Mouse (Mus musculus) E14TG2a.4 (cell line): ENCODE data around the gene Aldh4a1.

ENCODE experiments used
- H3K27me3 ChIP-seq: 2 replicates; pipeline ENCODE4 v1.6.1; 2014; ENCODE audit warnings: low read length, control low read depth; ENCODE audit not compliant: insufficient read depth
- H3K36me3 ChIP-seq: 2 replicates; pipeline ENCODE4 v1.6.1; 2014; ENCODE audit warnings: low read length, control low read depth; ENCODE audit not compliant: insufficient read depth
- H3K4me1 ChIP-seq: replicated peaks from 2 replicates; pipeline ENCODE4 v1.6.1; 2014; ENCODE audit warnings: low read depth, low read length, control low read depth
- H3K4me3 ChIP-seq: replicated peaks from 2 replicates; pipeline ENCODE4 v1.5.1; 2014; ENCODE audit warnings: mild to moderate bottlenecking, low read length
- H3K9me3 ChIP-seq: 2 replicates; pipeline ENCODE4 v1.6.1; 2014; ENCODE audit warnings: low read length, control low read depth
- CTCF ChIP-seq: conservative IDR thresholded peaks from 2 replicates; pipeline ENCODE4 v1.5.1; 2014; ENCODE audit warnings: low read length
- NANOG ChIP-seq: IDR thresholded peaks from 2 replicates; pipeline ENCODE4 v1.6.1; 2014; ENCODE audit warnings: borderline replicate concordance, low read length, mixed read lengths
- POU5F1 ChIP-seq: IDR thresholded peaks from 2 replicates; pipeline ENCODE4 v1.6.1; 2014; ENCODE audit warnings: low read length, borderline replicate concordance

Gene Aldh4a1

GRCm38 (mm10) chr4:139597286-139598284 lies 25.1 kb upstream of the Aldh4a1 start:
- TF ChIP-seq CTCF (no peak), POU5F1 (no peak), NANOG (no peak)
- Histone ChIP-seq H3K27me3 (no peaks in the 10 kb centered on the region), H3K4me1 (peaks cover 99% of the 10 kb centered on the region), H3K36me3 (no peaks in the 10 kb centered on the region), H3K4me3 (peak overlapping the region; percentile 73), H3K9me3 (no peaks in the 10 kb centered on the region)

GRCm38 (mm10) chr4:139598356-139598755 lies 24.3 kb upstream of the Aldh4a1 start:
- TF ChIP-seq POU5F1 (no peak), CTCF (no peak), NANOG (no peak)
- Histone ChIP-seq H3K9me3 (no peaks in the 10 kb centered on the region), H3K27me3 (no peaks in the 10 kb centered on the region), H3K36me3 (no peaks in the 10 kb centered on the region), H3K4me3 (peak overlapping the region; percentile 73), H3K4me1 (peaks cover 99% of the 10 kb centered on the region)

GRCm38 (mm10) chr4:139598950-139599518 lies 23.6 kb upstream of the Aldh4a1 start:
- no peaks in the 10 kb centered on the region for H3K27me3 ChIP-seq
- peak overlapping the region; percentile 73 for H3K4me3 ChIP-seq
- H3K9me3 ChIP-seq, result no peaks in the 10 kb centered on the region
- TF ChIP-seq CTCF (no peak), NANOG (0 out of 2 replicates have a peak, but pooled peaks have one; percentile 25), POU5F1 (no peak)
- no peaks in the 10 kb centered on the region for H3K36me3 ChIP-seq
- peaks cover 99% of the 10 kb centered on the region for H3K4me1 ChIP-seq

GRCm38 (mm10) chr4:139601519-139602356 lies 20.9 kb upstream of the Aldh4a1 start:
- Histone ChIP-seq H3K4me3 (peak overlapping the region; percentile 73; the same call in 1 of the 2 replicates), H3K36me3 (peaks cover 18% of the 10 kb centered on the region), H3K4me1 (peaks cover 86% of the 10 kb centered on the region), H3K27me3 (no peaks in the 10 kb centered on the region), H3K9me3 (no peaks in the 10 kb centered on the region)
- TF ChIP-seq POU5F1 (no peak), CTCF (no peak), NANOG (no peak)

DNA sequence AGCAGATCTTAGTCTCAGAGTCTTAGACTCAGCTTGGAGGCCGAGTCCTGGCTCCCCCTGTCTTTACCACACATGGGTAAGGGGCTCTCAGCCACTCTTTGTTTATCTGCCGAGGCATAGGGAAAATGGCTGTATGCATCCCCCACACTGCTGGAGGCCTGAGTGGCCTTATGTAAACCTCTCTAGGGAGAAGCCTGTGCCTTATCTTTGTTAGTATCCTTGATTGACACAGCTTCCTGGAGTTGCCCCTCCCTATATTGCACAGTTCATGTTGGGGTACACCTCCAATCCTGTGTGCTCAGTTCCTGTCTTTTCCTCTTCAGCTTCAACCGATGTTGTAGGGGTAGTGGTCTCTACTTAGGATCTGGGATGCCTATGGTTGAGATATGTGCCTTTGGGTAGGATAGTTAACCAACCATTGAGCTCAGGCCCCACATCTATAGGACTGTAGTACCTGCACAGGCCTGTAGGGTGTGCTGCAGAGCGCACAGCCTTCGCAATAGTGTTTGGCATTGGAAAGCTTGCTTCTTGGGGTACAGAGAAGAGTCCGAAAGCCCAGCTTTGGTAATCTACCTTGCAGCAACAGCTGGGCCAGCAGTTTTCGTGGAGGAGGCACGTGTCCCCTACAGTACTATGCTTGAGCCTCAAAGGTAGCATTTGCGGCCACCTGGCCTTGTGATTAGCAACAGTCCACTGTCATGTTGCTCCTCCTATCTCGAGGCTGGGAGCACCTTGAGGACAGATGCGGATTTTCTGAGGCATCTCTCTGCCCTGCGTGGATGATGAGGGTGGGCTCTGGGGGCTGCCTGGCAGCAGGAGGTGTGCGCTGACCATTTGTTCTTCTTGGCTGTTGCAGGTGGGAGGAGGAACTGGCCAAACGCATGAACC lies 20.1 kb upstream of the Aldh4a1 start, which contains the start of gene Gm21969:
Gene Gm21969 (plus strand): TSS at position 830 of the 888 bp plus-strand sequence.
- H3K27me3 ChIP-seq, result no peaks in the 10 kb centered on the region
- H3K36me3 ChIP-seq, result peaks cover 27% of the 10 kb centered on the region
- no peaks in the 10 kb centered on the region for H3K9me3 ChIP-seq
- H3K4me1 ChIP-seq, result peaks cover 81% of the 10 kb centered on the region
- TF ChIP-seq NANOG, result no peak
- TF ChIP-seq CTCF, result peak; percentile 99
- peak within 1 kb of the TSS; percentile 73; the same call in 1 of the 2 replicates for H3K4me3 ChIP-seq

GRCm38 (mm10) chr4:139605216-139605615 lies 17.4 kb upstream of the Aldh4a1 start:
- Histone ChIP-seq H3K4me3 (no peak overlapping the region), H3K27me3 (no peaks in the 10 kb centered on the region), H3K36me3 (peaks cover 39% of the 10 kb centered on the region), H3K4me1 (peaks cover 58% of the 10 kb centered on the region), H3K9me3 (no peaks in the 10 kb centered on the region)
- no peak for TF ChIP-seq POU5F1
- TF ChIP-seq NANOG, result no peak
- TF ChIP-seq CTCF, result no peak

- Histone ChIP-seq H3K9me3 (no peaks in the 10 kb centered on the region), H3K27me3 (no peaks in the 10 kb centered on the region)
- TF ChIP-seq CTCF (no peak), NANOG (no peak), POU5F1 (no peak)
Measured at GRCm38 (mm10) chr4:139606732-139607131, 15.9 kb upstream of the Aldh4a1 start.

More at GRCm38 (mm10) chr4:139606732-139607131, 15.9 kb upstream of the Aldh4a1 start:
- Histone ChIP-seq H3K4me1 (peaks cover 55% of the 10 kb centered on the region), H3K4me3 (no peak overlapping the region), H3K36me3 (peaks cover 39% of the 10 kb centered on the region)
